Mouse (Mus musculus): Measurements from ENCODE around the gene Olfr503. TPM values are rescaled to one million over a fixed set of nuclear protein-coding genes. Genes with fewer than 3 reads are reported as not detected.
"Not testable (repeated sequence)": the region's sequence is repeated elsewhere in the genome, so short reads cannot be mapped to it uniquely, and the experiment has no call there.

The Olfr503 gene
- not detected in 2 replicates for polyA plus RNA-seq (2016; fragmentation: Nextera tagmentation; extraction: Ambion mirVana)

DNA sequence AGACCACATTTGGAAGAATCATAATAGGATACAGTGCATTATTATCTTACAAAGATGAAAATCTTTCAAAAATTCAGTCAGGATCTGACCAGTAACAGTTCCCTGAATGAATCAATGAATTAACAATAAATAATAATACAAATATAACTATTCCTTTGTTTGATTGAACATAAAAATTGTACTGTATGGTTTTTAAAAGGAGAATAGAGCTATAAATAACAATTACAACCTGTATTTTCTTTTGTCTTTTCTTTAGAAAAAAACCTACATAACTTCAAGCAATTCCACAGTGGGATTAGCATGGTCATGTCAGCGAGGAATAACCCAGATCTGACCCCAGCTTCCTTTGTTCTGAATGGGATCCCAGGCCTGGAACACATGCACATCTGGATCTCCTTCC lies at the start of gene Olfr503:
Gene Olfr503, plus strand, starts transcription at position 301 of the 400 bp plus-strand sequence.
- H3K27ac ChIP-seq; H3K4me1 ChIP-seq (replicated peaks); H3K27me3 ChIP-seq; H3K9ac ChIP-seq (replicated peaks); H3K36me3 ChIP-seq; H3K9me3 ChIP-seq; H3K4me3 ChIP-seq (replicated peaks); ATAC-seq (ENCODE audit: insufficient number of reproducible peaks, insufficient read depth, low FRiP score, low TSS enrichment, low read depth); H3K4me2 ChIP-seq: not testable (repeated sequence)
- 46% methylated on average over 1 of the region's 1 CpGs for WGBS

DNA sequence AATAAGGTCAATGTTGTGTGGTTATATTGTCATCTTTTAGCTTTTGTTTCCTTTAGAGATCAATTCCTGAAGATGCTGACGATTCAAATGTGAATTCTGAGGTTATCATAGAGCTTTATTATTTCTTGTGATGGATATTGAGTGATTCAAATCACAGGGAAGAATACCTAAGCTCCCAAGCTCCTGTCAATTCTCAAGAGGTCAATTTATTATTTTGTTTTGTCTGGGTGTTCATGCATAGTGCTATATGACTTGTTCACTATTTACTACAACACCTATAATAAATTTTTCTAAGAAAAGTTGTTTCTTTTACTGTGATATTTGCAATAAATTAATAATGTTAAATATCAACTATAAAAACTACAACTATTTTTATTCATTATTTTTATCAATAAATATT lies 19.4 kb upstream of the Olfr503 start, which contains the start of gene Olfr502:
Gene Olfr502, minus strand, starts transcription at position 101 of the 400 bp plus-strand sequence.
- 81% methylated on average over 1 of the region's 1 CpGs for WGBS
- Histone ChIP-seq H3K4me2 (no peak within 1 kb of the TSS), H3K27ac (no peak within 1 kb of the TSS), H3K4me1 (replicated peaks) (no peaks in the 10 kb centered on the region), H3K36me3 (no peaks in the 10 kb centered on the region), H3K9me3 (no peaks in the 10 kb centered on the region), H3K9ac (replicated peaks) (no peak within 1 kb of the TSS), H3K4me3 (replicated peaks) (no peak within 1 kb of the TSS), H3K27me3 (no peaks in the 10 kb centered on the region)
- ATAC-seq (ENCODE audit: insufficient number of reproducible peaks, insufficient read depth, low FRiP score, low TSS enrichment, low read depth), result no peak

DNA sequence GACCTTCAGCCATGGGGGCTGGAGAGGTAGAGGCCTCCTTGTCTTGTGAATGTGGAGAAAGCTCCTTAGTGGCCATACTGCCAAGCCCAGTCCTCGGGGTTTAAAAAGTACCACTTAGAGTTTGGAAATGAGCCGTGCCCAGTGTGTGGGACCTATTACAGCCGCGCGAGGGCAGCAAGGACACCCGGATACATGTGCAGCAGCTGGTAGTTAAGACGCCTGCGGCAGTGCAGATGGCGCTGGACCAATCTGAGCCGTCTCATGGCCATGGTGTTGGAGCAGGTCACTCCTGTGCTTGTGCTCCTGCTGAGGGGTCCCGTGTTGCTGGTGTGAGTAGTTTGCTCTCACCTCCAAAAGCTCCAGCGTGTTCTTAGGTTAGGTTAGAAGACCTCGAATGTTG lies 1.9 kb upstream of the Olfr503 start:
- Histone ChIP-seq H3K27me3 (no peaks in the 10 kb centered on the region), H3K4me2 (no peak overlapping the region), H3K4me1 (replicated peaks) (no peaks in the 10 kb centered on the region), H3K27ac (no peak overlapping the region), H3K4me3 (replicated peaks) (no peak overlapping the region), H3K9ac (replicated peaks) (no peak overlapping the region), H3K9me3 (no peaks in the 10 kb centered on the region), H3K36me3 (no peaks in the 10 kb centered on the region)
- WGBS, result 87% methylated on average over 13 of the region's 13 CpGs
- ATAC-seq (ENCODE audit: insufficient number of reproducible peaks, insufficient read depth, low FRiP score, low TSS enrichment, low read depth), result no peak

DNA sequence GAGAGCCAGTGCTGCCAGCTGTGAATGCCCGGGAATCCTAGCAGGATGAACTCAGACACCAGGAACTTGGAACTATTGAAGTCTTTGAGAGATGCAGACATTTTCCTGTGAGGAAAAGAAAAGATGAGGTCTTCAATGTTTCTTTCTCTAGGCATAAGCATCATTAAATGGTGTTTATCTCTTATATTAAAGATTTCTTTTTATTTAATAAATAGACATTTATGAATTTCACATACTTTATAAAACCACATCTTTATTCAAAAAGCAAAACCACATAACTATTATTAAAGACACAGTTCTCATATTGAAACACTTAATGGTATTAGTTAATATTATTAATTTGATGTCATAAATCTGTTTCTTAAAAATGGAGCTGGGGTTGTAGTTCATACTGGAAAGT lies 21.4 kb downstream of the Olfr503 start, which contains the start of gene Olfr504:
Gene Olfr504, minus strand, starts transcription at position 101 of the 400 bp plus-strand sequence.
- 91% methylated on average over 1 of the region's 1 CpGs for WGBS
- Histone ChIP-seq H3K36me3 (no peaks in the 10 kb centered on the region), H3K27me3 (no peaks in the 10 kb centered on the region), H3K9me3 (peaks cover 14% of the 10 kb centered on the region; the same call in 1 of the 2 replicates), H3K9ac (replicated peaks) (no peak within 1 kb of the TSS), H3K4me1 (replicated peaks) (no peaks in the 10 kb centered on the region), H3K27ac (no peak within 1 kb of the TSS), H3K4me2 (no peak within 1 kb of the TSS), H3K4me3 (replicated peaks) (no peak within 1 kb of the TSS)
- no peak for ATAC-seq (ENCODE audit: insufficient number of reproducible peaks, insufficient read depth, low FRiP score, low TSS enrichment, low read depth)

DNA sequence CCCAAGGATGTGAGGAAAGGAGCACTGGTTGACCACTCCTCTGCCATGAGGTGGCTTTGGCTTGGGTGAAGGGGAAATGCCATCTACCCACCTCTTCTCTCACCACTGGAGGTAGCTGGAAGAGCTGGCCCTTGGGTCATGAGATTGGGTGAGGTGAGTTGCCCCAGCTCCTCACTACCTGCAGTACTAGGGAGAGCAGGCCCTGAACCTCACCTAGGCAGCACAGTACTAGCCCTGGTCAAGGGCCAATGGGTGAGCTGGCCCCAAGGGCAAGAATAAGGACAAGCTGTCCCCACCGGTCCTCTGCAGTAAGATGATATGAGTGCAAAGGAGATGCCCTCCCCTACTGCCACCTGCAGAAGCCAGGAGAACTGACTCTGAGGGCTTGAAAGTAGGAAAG lies 45.5 kb downstream of the Olfr503 start:
- no peaks in the 10 kb centered on the region for H3K9me3 ChIP-seq
- H3K9ac ChIP-seq (replicated peaks), result no peak overlapping the region
- H3K4me1 ChIP-seq (replicated peaks), result no peaks in the 10 kb centered on the region
- no peaks in the 10 kb centered on the region for H3K27me3 ChIP-seq
- no peak overlapping the region for H3K4me2 ChIP-seq
- 94% methylated on average over 1 of the region's 1 CpGs for WGBS
- no peak for ATAC-seq (ENCODE audit: insufficient number of reproducible peaks, insufficient read depth, low FRiP score, low TSS enrichment, low read depth)
- no peak overlapping the region for H3K4me3 ChIP-seq (replicated peaks)
- H3K36me3 ChIP-seq, result no peaks in the 10 kb centered on the region
- no peak overlapping the region for H3K27ac ChIP-seq

Other genes with a start within 250 kb of the Olfr503 start
- gene Olfr491, start 231.1 kb upstream of the Olfr503 start, polyA plus RNA-seq (2016; fragmentation: Nextera tagmentation; extraction: Ambion mirVana), result not detected in 2 replicates
- not detected in 2 replicates for gene Olfr492, start 220.9 kb upstream of the Olfr503 start, polyA plus RNA-seq (2016; fragmentation: Nextera tagmentation; extraction: Ambion mirVana)
- gene Olfr493, start 197.5 kb upstream of the Olfr503 start, polyA plus RNA-seq (2016; fragmentation: Nextera tagmentation; extraction: Ambion mirVana), result not detected in 2 replicates
- not detected in 2 replicates for gene Olfr494, start 179.2 kb upstream of the Olfr503 start, polyA plus RNA-seq (2016; fragmentation: Nextera tagmentation; extraction: Ambion mirVana)
- not detected in 2 replicates for gene Olfr495, start 151.4 kb upstream of the Olfr503 start, polyA plus RNA-seq (2016; fragmentation: Nextera tagmentation; extraction: Ambion mirVana)
- gene Olfr497, start 124.1 kb upstream of the Olfr503 start, polyA plus RNA-seq (2016; fragmentation: Nextera tagmentation; extraction: Ambion mirVana), result not detected in 2 replicates
- gene Olfr498, start 79.2 kb upstream of the Olfr503 start, polyA plus RNA-seq (2016; fragmentation: Nextera tagmentation; extraction: Ambion mirVana), result not detected in 2 replicates
- not detected in 2 replicates for gene Olfr502, start 19.5 kb upstream of the Olfr503 start, polyA plus RNA-seq (2016; fragmentation: Nextera tagmentation; extraction: Ambion mirVana)
- not detected in 2 replicates for gene Olfr504, start 21.3 kb downstream of the Olfr503 start, polyA plus RNA-seq (2016; fragmentation: Nextera tagmentation; extraction: Ambion mirVana)
- not detected in 2 replicates for gene Olfr506, start 66.3 kb downstream of the Olfr503 start, polyA plus RNA-seq (2016; fragmentation: Nextera tagmentation; extraction: Ambion mirVana)
- gene Olfr507, start 77.3 kb downstream of the Olfr503 start, polyA plus RNA-seq (2016; fragmentation: Nextera tagmentation; extraction: Ambion mirVana), result not detected in 2 replicates
- not detected in 2 replicates for gene Olfr508, start 85.5 kb downstream of the Olfr503 start, polyA plus RNA-seq (2016; fragmentation: Nextera tagmentation; extraction: Ambion mirVana)
- not detected in 2 replicates for gene Olfr509, start 107.4 kb downstream of the Olfr503 start, polyA plus RNA-seq (2016; fragmentation: Nextera tagmentation; extraction: Ambion mirVana)
- not detected in 2 replicates for gene Olfr510, start 121.9 kb downstream of the Olfr503 start, polyA plus RNA-seq (2016; fragmentation: Nextera tagmentation; extraction: Ambion mirVana)
- gene Olfr512, start 168.8 kb downstream of the Olfr503 start, polyA plus RNA-seq (2016; fragmentation: Nextera tagmentation; extraction: Ambion mirVana), result not detected in 2 replicates
- gene Olfr513, start 206.4 kb downstream of the Olfr503 start, polyA plus RNA-seq (2016; fragmentation: Nextera tagmentation; extraction: Ambion mirVana), result not detected in 2 replicates

Measured in limb, embryonic 12.5 days (tissue).